Mouse (Mus musculus) embryonic facial prominence, embryonic 15.5 days (tissue): ENCODE results near the gene Mtnr1b. TPM values are rescaled to one million over a fixed set of nuclear protein-coding genes. Genes with fewer than 3 reads are reported as not detected.
"Not testable (repeated sequence)": the region's sequence is repeated elsewhere in the genome, so short reads cannot be mapped to it uniquely, and the experiment has no call there.

Experiments
- ATAC-seq: fragments of 200-750 bp; cut with Nextera tagmentation; 2 replicates; pipeline ENCODE4 v1.8.0; 2017; ENCODE audit warnings: low read depth, moderate TSS enrichment; ENCODE audit not compliant: insufficient number of reproducible peaks, low FRiP score, low TSS enrichment
- H3K27ac ChIP-seq: fragments of 300-500 bp; sonication (generic); replicated peaks from 2 replicates; pipeline ENCODE4 v1.5.1; 2015; ENCODE audit warnings: mild to moderate bottlenecking, inconsistent platforms
- H3K27me3 ChIP-seq: fragments of 300-500 bp; sonication (generic); 2 replicates; pipeline ENCODE4 v1.6.1; 2015; ENCODE audit warnings: inconsistent platforms
- H3K36me3 ChIP-seq: fragments of 300-500 bp; sonication (generic); 2 replicates; pipeline ENCODE4 v1.6.1; 2015; ENCODE audit warnings: mild to moderate bottlenecking, inconsistent platforms
- H3K4me1 ChIP-seq: fragments of 300-500 bp; sonication (generic); 2 replicates; pipeline ENCODE4 v1.6.1; 2015; ENCODE audit warnings: inconsistent platforms
- H3K4me2 ChIP-seq: fragments of 300-500 bp; sonication (generic); replicated peaks from 2 replicates; pipeline ENCODE4 v1.6.1; 2015; ENCODE audit warnings: mild to moderate bottlenecking, inconsistent platforms
- H3K4me3 ChIP-seq: fragments of 300-500 bp; sonication (generic); replicated peaks from 2 replicates; pipeline ENCODE4 v1.5.1; 2015; ENCODE audit warnings: mild to moderate bottlenecking, inconsistent platforms
- H3K9ac ChIP-seq: fragments of 300-500 bp; sonication (generic); 2 replicates; pipeline ENCODE4 v1.6.1; 2015; ENCODE audit warnings: inconsistent platforms
- H3K9me3 ChIP-seq: fragments of 300-500 bp; sonication (generic); replicated peaks from 2 replicates; pipeline ENCODE4 v1.6.1; 2016; ENCODE audit warnings: inconsistent platforms
- WGBS: fragments of 180-500 bp; shearing (Covaris S2); methylation state at CpG from one replicate; pipeline ENCODE4 v1.1.7; 2015; 5-methylcytosine and 5-hydroxymethylcytosine counted together
- polyA plus RNA-seq: library from polyadenylated mRNA; unstranded; fragments of >200 nt; fragmentation: Nextera tagmentation; extraction: Ambion mirVana; gene quantifications from 2 replicates; pipeline ENCODE4 v1.2.1, GENCODE M21; 2015

Mtnr1b gene
- polyA plus RNA-seq, 1 experiment from 2014 or later: not detected

GRCm38 (mm10) chr9:15870013-15870412 lies 4.3 kb downstream of the Mtnr1b start:
- Histone ChIP-seq H3K27me3 (peaks cover 15% of the 10 kb centered on the region), H3K4me1 (no peaks in the 10 kb centered on the region), H3K9me3 (no peaks in the 10 kb centered on the region), H3K9ac (no peak overlapping the region), H3K36me3 (no peaks in the 10 kb centered on the region), H3K27ac (no peak overlapping the region), H3K4me3 (no peak overlapping the region), H3K4me2 (no peak overlapping the region)
- WGBS: 53% methylated on average over 4 of the region's 4 CpGs
- ATAC-seq: no peak; the same call in 1 of the 2 replicates

- Histone ChIP-seq H3K27ac (no peak overlapping the region), H3K9me3 (no peaks in the 10 kb centered on the region), H3K27me3 (peaks cover 10% of the 10 kb centered on the region), H3K4me2 (no peak overlapping the region), H3K36me3 (no peaks in the 10 kb centered on the region), H3K9ac (no peak overlapping the region), H3K4me1 (no peaks in the 10 kb centered on the region), H3K4me3 (no peak overlapping the region)
- no peak for ATAC-seq
- 59% methylated on average over 4 of the region's 4 CpGs for WGBS
These were observed 4.9 kb downstream of the Mtnr1b start for GRCm38 (mm10) chr9:15869456-15869855.

GRCm38 (mm10) chr9:15866280-15867072 lies 7.9 kb downstream of the Mtnr1b start:
- H3K27ac ChIP-seq: no peak overlapping the region
- H3K9me3 ChIP-seq: no peaks in the 10 kb centered on the region
- 49% methylated on average over 10 of the region's 10 CpGs for WGBS
- no peak overlapping the region for H3K9ac ChIP-seq
- no peaks in the 10 kb centered on the region for H3K4me1 ChIP-seq
- ATAC-seq: no peak
- no peaks in the 10 kb centered on the region for H3K27me3 ChIP-seq
- H3K4me3 ChIP-seq: no peak overlapping the region
- no peak overlapping the region for H3K4me2 ChIP-seq
- no peaks in the 10 kb centered on the region for H3K36me3 ChIP-seq

- Histone ChIP-seq H3K9me3 (no peaks in the 10 kb centered on the region), H3K9ac (no peak overlapping the region), H3K4me3 (no peak overlapping the region), H3K4me2 (no peak overlapping the region), H3K36me3 (no peaks in the 10 kb centered on the region), H3K27me3 (no peaks in the 10 kb centered on the region), H3K27ac (no peak overlapping the region), H3K4me1 (no peaks in the 10 kb centered on the region)
- WGBS: 69% methylated on average over 5 of the region's 5 CpGs
- ATAC-seq: no peak
These were observed 13.0 kb downstream of the Mtnr1b start for GRCm38 (mm10) chr9:15861402-15861801.

GRCm38 (mm10) chr9:15850749-15851148 lies 23.6 kb downstream of the Mtnr1b start:
- H3K27me3 ChIP-seq: no peaks in the 10 kb centered on the region
- ATAC-seq: no peak

GRCm38 (mm10) chr9:15845390-15845789 lies 29.0 kb downstream of the Mtnr1b start:
- Histone ChIP-seq H3K27me3 (no peaks in the 10 kb centered on the region), H3K9ac (no peak overlapping the region), H3K4me1 (no peaks in the 10 kb centered on the region), H3K4me3 (no peak overlapping the region), H3K4me2 (no peak overlapping the region), H3K36me3 (no peaks in the 10 kb centered on the region), H3K27ac (no peak overlapping the region), H3K9me3 (no peaks in the 10 kb centered on the region)
- 56% methylated on average over 8 of the region's 8 CpGs for WGBS
- no peak for ATAC-seq

More at GRCm38 (mm10) chr9:15850749-15851148, 23.6 kb downstream of the Mtnr1b start:
- Histone ChIP-seq H3K36me3 (no peaks in the 10 kb centered on the region), H3K4me1 (no peaks in the 10 kb centered on the region), H3K4me2 (no peak overlapping the region), H3K9ac (no peak overlapping the region), H3K4me3 (no peak overlapping the region), H3K9me3 (no peaks in the 10 kb centered on the region), H3K27ac (no peak overlapping the region)

- not testable (repeated sequence) for H3K27ac ChIP-seq, H3K4me2 ChIP-seq, H3K27me3 ChIP-seq, H3K9ac ChIP-seq, H3K36me3 ChIP-seq, H3K9me3 ChIP-seq, ATAC-seq, H3K4me1 ChIP-seq, H3K4me3 ChIP-seq
- 67% methylated on average over 4 of the region's 4 CpGs for WGBS
These were observed 29.4 kb downstream of the Mtnr1b start for GRCm38 (mm10) chr9:15844936-15845335.

- no peaks in the 10 kb centered on the region for H3K9me3 ChIP-seq
- WGBS: 39% methylated on average over 6 of the region's 6 CpGs
- no peaks in the 10 kb centered on the region for H3K36me3 ChIP-seq
- H3K4me3 ChIP-seq: no peak overlapping the region
- no peak overlapping the region for H3K27ac ChIP-seq
- no peaks in the 10 kb centered on the region for H3K27me3 ChIP-seq
- H3K4me1 ChIP-seq: no peaks in the 10 kb centered on the region
- no peak overlapping the region for H3K9ac ChIP-seq
- no peak for ATAC-seq
- no peak overlapping the region for H3K4me2 ChIP-seq
These were observed 61.1 kb downstream of the Mtnr1b start for GRCm38 (mm10) chr9:15813002-15813911.

- ATAC-seq: no peak
- WGBS: 77% methylated on average over 2 of the region's 2 CpGs
These were observed 70.1 kb downstream of the Mtnr1b start for GRCm38 (mm10) chr9:15804296-15804695.

GRCm38 (mm10) chr9:15802413-15803027 lies 71.8 kb downstream of the Mtnr1b start:
- no peak overlapping the region for H3K9ac ChIP-seq
- no peak overlapping the region for H3K27ac ChIP-seq
- no peaks in the 10 kb centered on the region for H3K4me1 ChIP-seq
- H3K4me2 ChIP-seq: no peak overlapping the region
- no peaks in the 10 kb centered on the region for H3K27me3 ChIP-seq
- H3K36me3 ChIP-seq: no peaks in the 10 kb centered on the region
- H3K9me3 ChIP-seq: no peaks in the 10 kb centered on the region
- no peak overlapping the region for H3K4me3 ChIP-seq
- ATAC-seq: no peak

More at GRCm38 (mm10) chr9:15804296-15804695, 70.1 kb downstream of the Mtnr1b start:
- Histone ChIP-seq H3K9ac (no peak overlapping the region), H3K4me2 (no peak overlapping the region), H3K27me3 (no peaks in the 10 kb centered on the region), H3K9me3 (no peaks in the 10 kb centered on the region), H3K4me1 (no peaks in the 10 kb centered on the region), H3K27ac (no peak overlapping the region), H3K36me3 (no peaks in the 10 kb centered on the region), H3K4me3 (no peak overlapping the region)

- WGBS: 73% methylated on average over 5 of the region's 5 CpGs
- Histone ChIP-seq H3K9me3 (no peaks in the 10 kb centered on the region), H3K27ac (no peak overlapping the region), H3K9ac (no peak overlapping the region), H3K36me3 (no peaks in the 10 kb centered on the region), H3K27me3 (no peaks in the 10 kb centered on the region), H3K4me2 (no peak overlapping the region), H3K4me1 (no peaks in the 10 kb centered on the region), H3K4me3 (no peak overlapping the region)
- ATAC-seq: no peak
These were observed 74.0 kb downstream of the Mtnr1b start for GRCm38 (mm10) chr9:15800402-15800801.
